40 mouse cellular contexts compared by ENCODE assay signal in the genomic region with DNA sequence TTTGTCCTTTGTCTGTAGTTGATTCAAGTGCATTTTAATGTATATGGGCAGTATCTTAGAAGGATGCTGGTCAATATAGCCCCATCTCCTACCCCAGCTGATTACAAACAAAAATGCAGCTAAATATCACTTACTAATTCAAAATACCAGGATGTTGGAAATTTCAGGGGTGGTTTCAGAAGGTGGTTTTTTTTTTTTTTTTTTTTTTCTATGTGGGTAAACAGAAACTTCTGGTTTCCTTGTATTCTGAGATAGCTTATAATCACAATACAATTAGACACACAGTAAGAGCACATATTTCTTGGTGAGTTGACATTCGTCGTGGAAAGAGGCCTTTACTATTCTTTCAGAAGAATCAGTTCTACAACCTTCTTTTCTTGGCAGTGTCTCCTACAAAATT. TPM values are rescaled to one million over a fixed set of nuclear protein-coding genes. Genes with fewer than 3 reads are reported as not detected.
"Had no signal": no experiment of that assay in that cellular context is flagged by ENCODE, and none has a peak within 500 bp of the region (broad histone marks: within the 10 kb centered on the region; RNA-seq: fewer than 3 reads in every experiment).

No protein-coding gene starts in this region.

- H3K9ac ChIP-seq: limb, embryonic 12.5 days; limb, embryonic 13.5 days; limb, embryonic 15.5 days; liver, embryonic 12.5 days; liver, embryonic 13.5 days; liver, embryonic 14.5 days; liver, embryonic 15.5 days; liver, postnatal 0 days; lung, embryonic 14.5 days; lung, embryonic 15.5 days; midbrain, embryonic 12.5 days; midbrain, embryonic 13.5 days; midbrain, embryonic 15.5 days had no signal

- H3K27me3 ChIP-seq: limb, embryonic 12.5 days; limb, embryonic 13.5 days; limb, embryonic 15.5 days; liver, embryonic 12.5 days; liver, embryonic 13.5 days; liver, embryonic 15.5 days; lung, embryonic 15.5 days; midbrain, embryonic 12.5 days; midbrain, embryonic 13.5 days; midbrain, embryonic 15.5 days had no signal

- H3K9me3 ChIP-seq: limb, embryonic 10.5 days; limb, embryonic 12.5 days; limb, embryonic 13.5 days; limb, embryonic 15.5 days; liver, embryonic 12.5 days; liver, embryonic 13.5 days; liver, embryonic 15.5 days; lung, embryonic 15.5 days; megakaryocyte, embryonic 14.5 days; midbrain, embryonic 10.5 days; midbrain, embryonic 12.5 days; midbrain, embryonic 13.5 days; midbrain, embryonic 15.5 days had no signal

- H3K4me1 ChIP-seq: limb, embryonic 10.5 days; limb, embryonic 15.5 days; liver, embryonic 12.5 days; liver, embryonic 15.5 days; lung, embryonic 15.5 days; midbrain, embryonic 12.5 days; midbrain, embryonic 13.5 days; midbrain, embryonic 15.5 days had no signal

- H3K36me3 ChIP-seq: limb, embryonic 10.5 days; limb, embryonic 12.5 days; limb, embryonic 13.5 days; limb, embryonic 15.5 days; liver, embryonic 12.5 days; liver, embryonic 13.5 days; liver, embryonic 15.5 days; lung, embryonic 15.5 days; midbrain, embryonic 10.5 days; midbrain, embryonic 12.5 days; midbrain, embryonic 13.5 days; midbrain, embryonic 15.5 days had no signal

- H3K4me3 ChIP-seq: left cerebral cortex, adult 2 months; limb, embryonic 10.5 days; limb, embryonic 12.5 days; limb, embryonic 13.5 days; limb, embryonic 15.5 days; liver, embryonic 12.5 days; liver, embryonic 13.5 days; liver, embryonic 15.5 days; lung, embryonic 15.5 days; megakaryocyte, embryonic 14.5 days; midbrain, embryonic 10.5 days; midbrain, embryonic 12.5 days; midbrain, embryonic 13.5 days; midbrain, embryonic 15.5 days; myocyte had no signal

- H3K27ac ChIP-seq: left cerebral cortex, adult 2 months; limb, embryonic 10.5 days; limb, embryonic 12.5 days; limb, embryonic 13.5 days; limb, embryonic 15.5 days; liver, embryonic 12.5 days; liver, embryonic 13.5 days; liver, embryonic 14.5 days; liver, embryonic 15.5 days; lung, embryonic 15.5 days; midbrain, embryonic 10.5 days; midbrain, embryonic 12.5 days; midbrain, embryonic 13.5 days; midbrain, embryonic 15.5 days had no signal

- ATAC-seq: liver, embryonic 12.5 days; liver, postnatal 0 days; lung, postnatal 0 days; midbrain, embryonic 13.5 days; midbrain, embryonic 15.5 days; midbrain, embryonic 16.5 days had no signal

- H3K4me2 ChIP-seq: limb, embryonic 12.5 days; limb, embryonic 13.5 days; limb, embryonic 15.5 days; liver, embryonic 11.5 days; liver, embryonic 12.5 days; liver, embryonic 13.5 days; liver, embryonic 15.5 days; lung, embryonic 14.5 days; lung, embryonic 15.5 days; midbrain, embryonic 11.5 days; midbrain, embryonic 12.5 days; midbrain, embryonic 13.5 days; midbrain, embryonic 15.5 days had no signal

- DNase-seq: left cerebral cortex, postnatal 4 days; liver; liver, embryonic 13.5 days; liver, postnatal 0 days; lung, adult 18-20 months; lung, adult 2 months; lung, postnatal 10 days; lung, postnatal 14 days; lung, postnatal 36 days; lung, postnatal 4 days; midbrain, embryonic 14.5 days had no signal

RNA-seq across cellular contexts. Expression of a gene that starts 39.5 kb away (rescaled TPM):
- total RNA-seq: left cerebral cortex, adult 18-20 months; left cerebral cortex, adult 2 months; left cerebral cortex, adult 8-10 months; left cerebral cortex, postnatal 10 days; left cerebral cortex, postnatal 14 days; left cerebral cortex, postnatal 25 days; left cerebral cortex, postnatal 36 days; midbrain, postnatal 0 days had no signal
- polyA plus RNA-seq: limb, embryonic 10.5 days; limb, embryonic 11.5 days; limb, embryonic 12.5 days; liver, adult 2 months; midbrain, embryonic 10.5 days; midbrain, embryonic 11.5 days; midbrain, embryonic 12.5 days; midbrain, embryonic 13.5 days; midbrain, embryonic 14.5 days; midbrain, embryonic 15.5 days; midbrain, embryonic 16.5 days; midbrain, postnatal 0 days; myocyte had no signal
